Mouse (Mus musculus) cerebellum, adult 2 months (tissue): Measurements from ENCODE around the gene Brca2.

Experiments used
- CTCF ChIP-seq: fragments of 200-500 bp; IDR thresholded peaks from 2 replicates; pipeline ENCODE4 v1.5.1; 2011; ENCODE audit warnings: low read depth, mild to moderate bottlenecking, control low read depth, low read length, moderate library complexity, borderline replicate concordance; ENCODE audit not compliant: insufficient read depth
- POLR2A ChIP-seq: fragments of 200-500 bp; IDR thresholded peaks from 2 replicates; pipeline ENCODE4 v1.6.1; 2011; ENCODE audit warnings: low read length, control low read depth, borderline replicate concordance; ENCODE audit not compliant: insufficient read depth

- TF ChIP-seq CTCF (no peak), POLR2A (no peak)
These were observed 74.7 kb downstream of the Brca2 start, which contains the start of gene N4bp2l1 for GRCm38 (mm10) chr5:150597088-150597487.
